Mouse (Mus musculus): ENCODE measurements around the gene Usp40. TPM values are rescaled to one million over a fixed set of nuclear protein-coding genes. Genes with fewer than 3 reads are reported as not detected.

The Usp40 gene
- polyA plus RNA-seq, 1 experiment from 2014 or later, result 36.8 TPM

DNA sequence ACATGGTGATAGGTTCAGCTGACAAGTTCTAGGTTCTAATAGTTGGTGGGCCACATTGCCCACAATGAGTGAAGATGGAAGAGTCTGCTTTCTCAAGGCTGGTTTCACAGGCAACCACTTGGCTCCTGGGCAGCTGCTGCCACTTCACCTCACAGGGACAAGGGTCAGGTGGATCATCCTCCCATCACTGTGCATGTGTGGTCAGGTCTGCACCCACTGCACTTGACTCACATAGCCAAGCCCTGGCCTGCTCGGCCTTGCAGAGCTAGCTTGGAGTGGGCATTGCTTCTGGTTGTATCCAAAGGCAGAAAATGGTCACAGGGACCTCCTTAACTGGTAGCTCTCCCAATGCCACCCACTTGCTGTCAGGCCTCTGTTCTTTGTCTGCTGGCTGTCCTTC lies 66.6 kb downstream of the Usp40 start:
- Histone ChIP-seq H3K4me1 (no peaks in the 10 kb centered on the region), H3K27ac (replicated peaks) (no peak overlapping the region), H3K9ac (replicated peaks) (no peak overlapping the region), H3K36me3 (peaks cover 100% of the 10 kb centered on the region), H3K4me2 (replicated peaks) (no peak overlapping the region), H3K9me3 (no peaks in the 10 kb centered on the region), H3K4me3 (no peak overlapping the region), H3K27me3 (no peaks in the 10 kb centered on the region)
- 81% methylated on average over 1 of the region's 1 CpGs for WGBS
- no peak for ATAC-seq (ENCODE audit: low FRiP score, low read depth)

DNA sequence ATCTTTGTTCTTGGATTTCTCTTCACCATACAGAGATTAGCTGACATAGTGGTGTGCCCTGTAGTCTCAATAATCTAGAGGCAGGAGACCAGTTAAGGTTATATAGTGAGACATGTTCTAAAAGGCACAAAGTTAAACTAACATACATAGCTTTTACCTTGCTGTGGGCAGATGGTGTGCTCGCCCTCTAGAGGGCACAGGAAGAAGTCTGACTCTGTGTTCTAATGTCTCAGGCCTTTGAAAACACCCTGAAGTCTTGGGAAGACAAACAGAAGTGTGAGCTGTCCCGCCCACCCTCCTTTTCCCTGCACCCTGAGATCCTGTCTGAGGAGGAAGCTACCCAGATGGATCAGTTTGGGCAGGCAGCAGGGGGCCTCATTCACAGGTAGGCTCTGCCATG lies 71.8 kb downstream of the Usp40 start:
- H3K36me3 ChIP-seq, result peaks cover 72% of the 10 kb centered on the region

DNA sequence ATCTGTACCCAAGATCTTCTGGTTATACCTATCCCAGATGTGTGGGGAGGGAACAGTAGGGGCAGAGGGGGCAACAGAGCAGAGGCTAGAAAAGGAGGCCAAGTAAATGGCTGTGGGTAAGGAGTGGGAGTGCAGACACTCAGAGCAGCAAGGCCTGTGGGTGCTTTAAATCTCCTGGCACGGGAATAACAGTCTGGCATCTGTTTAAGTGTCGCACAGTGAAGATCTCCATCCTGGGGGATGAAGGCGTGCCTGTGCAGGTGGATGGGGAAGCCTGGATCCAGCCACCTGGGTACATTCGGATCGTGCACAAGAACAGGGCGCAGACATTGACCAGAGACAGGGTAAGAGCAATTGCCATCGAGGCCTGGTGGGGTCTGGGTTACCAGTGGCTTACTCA lies 72.3 kb downstream of the Usp40 start:
- H3K4me3 ChIP-seq, result no peak overlapping the region
- H3K4me1 ChIP-seq, result no peaks in the 10 kb centered on the region
- no peak overlapping the region for H3K27ac ChIP-seq (replicated peaks)
- H3K9ac ChIP-seq (replicated peaks), result no peak overlapping the region
- H3K4me2 ChIP-seq (replicated peaks), result no peak overlapping the region
- H3K36me3 ChIP-seq, result peaks cover 68% of the 10 kb centered on the region
- ATAC-seq (ENCODE audit: low FRiP score, low read depth), result no peak
- WGBS, result 94% methylated on average over 7 of the region's 7 CpGs
- H3K27me3 ChIP-seq, result no peaks in the 10 kb centered on the region
- H3K9me3 ChIP-seq, result no peaks in the 10 kb centered on the region

More for the DNA sequence above, 71.8 kb downstream of the Usp40 start:
- WGBS, result 34% methylated on average over 2 of the region's 2 CpGs
- Histone ChIP-seq H3K4me1 (no peaks in the 10 kb centered on the region), H3K27me3 (no peaks in the 10 kb centered on the region), H3K4me2 (replicated peaks) (no peak overlapping the region), H3K27ac (replicated peaks) (no peak overlapping the region), H3K9me3 (no peaks in the 10 kb centered on the region), H3K4me3 (no peak overlapping the region), H3K9ac (replicated peaks) (no peak overlapping the region)
- no peak for ATAC-seq (ENCODE audit: low FRiP score, low read depth)

DNA sequence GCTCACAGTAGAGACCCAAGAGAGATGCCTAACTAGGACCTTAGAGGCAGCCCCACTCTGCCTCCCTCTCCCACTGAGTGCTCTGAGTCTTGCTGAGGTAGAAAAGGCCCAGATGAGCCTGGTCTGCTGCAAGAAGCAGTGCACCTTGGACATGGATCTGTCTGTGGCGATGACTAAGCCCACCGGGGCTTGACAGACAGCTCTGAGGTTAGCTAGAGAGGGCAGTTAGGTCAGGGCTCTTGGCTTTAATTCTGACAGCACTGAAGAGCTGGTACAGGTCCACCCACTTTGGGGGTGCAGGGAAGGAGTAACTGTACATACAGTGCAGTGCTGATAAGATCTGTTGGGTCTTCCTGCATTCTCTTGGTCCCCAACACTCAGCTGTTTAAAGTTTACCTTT lies 72.8 kb downstream of the Usp40 start:
- Histone ChIP-seq H3K4me1 (no peaks in the 10 kb centered on the region), H3K4me2 (replicated peaks) (no peak overlapping the region), H3K4me3 (no peak overlapping the region), H3K27ac (replicated peaks) (no peak overlapping the region), H3K36me3 (peaks cover 64% of the 10 kb centered on the region), H3K27me3 (no peaks in the 10 kb centered on the region), H3K9ac (replicated peaks) (no peak overlapping the region), H3K9me3 (no peaks in the 10 kb centered on the region)
- ATAC-seq (ENCODE audit: low FRiP score, low read depth), result no peak
- 94% methylated on average over 2 of the region's 2 CpGs for WGBS

DNA sequence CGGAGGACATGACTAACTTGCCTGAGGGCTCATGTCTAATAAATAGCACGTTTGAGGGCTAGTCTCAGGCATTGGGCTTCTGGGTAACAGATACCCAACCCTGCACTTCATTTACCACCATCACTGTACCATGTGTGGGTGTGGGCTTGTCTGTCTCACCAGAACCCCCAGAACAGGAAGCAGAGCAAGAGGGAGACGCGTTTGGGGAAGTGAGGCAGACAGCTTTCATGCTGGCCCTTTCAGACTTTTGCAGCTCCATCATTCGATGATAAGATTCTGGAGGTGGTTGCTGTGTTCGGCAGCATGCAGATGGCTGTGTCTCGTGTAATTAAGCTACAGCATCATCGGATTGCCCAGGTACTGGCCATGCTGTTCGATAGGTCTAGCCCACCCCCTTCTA lies 73.3 kb downstream of the Usp40 start:
- H3K36me3 ChIP-seq, result peaks cover 64% of the 10 kb centered on the region
- no peak overlapping the region for H3K27ac ChIP-seq (replicated peaks)
- no peak overlapping the region for H3K9ac ChIP-seq (replicated peaks)
- H3K9me3 ChIP-seq, result no peaks in the 10 kb centered on the region
- H3K4me3 ChIP-seq, result no peak overlapping the region
- no peaks in the 10 kb centered on the region for H3K27me3 ChIP-seq
- 93% methylated on average over 9 of the region's 9 CpGs for WGBS
- no peak overlapping the region for H3K4me2 ChIP-seq (replicated peaks)
- no peaks in the 10 kb centered on the region for H3K4me1 ChIP-seq
- ATAC-seq (ENCODE audit: low FRiP score, low read depth), result no peak

DNA sequence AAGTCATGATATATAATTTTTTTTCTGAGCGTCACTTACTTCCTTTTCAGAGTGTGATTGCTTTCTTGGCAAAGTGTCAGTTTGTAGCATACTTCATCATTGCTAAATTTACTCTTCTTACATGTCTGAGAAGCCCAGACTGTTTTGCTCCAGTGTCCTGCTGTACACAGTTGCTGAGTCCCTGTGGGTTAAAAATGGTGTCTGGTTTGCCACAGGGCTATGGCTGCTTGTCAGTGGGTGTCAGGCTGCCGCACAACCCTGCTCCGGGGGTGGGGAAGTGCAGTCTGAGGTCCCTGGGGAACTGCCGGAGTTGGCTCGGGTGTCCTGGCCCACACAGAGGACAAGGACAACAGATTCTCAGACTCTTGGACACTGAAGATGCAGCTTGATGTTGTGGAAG lies 75.3 kb downstream of the Usp40 start:
- Histone ChIP-seq H3K9ac (replicated peaks) (no peak overlapping the region), H3K4me1 (0 out of 2 replicates have a peak, but pooled peaks cover 2% of the 10 kb centered on the region), H3K9me3 (no peaks in the 10 kb centered on the region), H3K36me3 (peaks cover 55% of the 10 kb centered on the region), H3K4me2 (replicated peaks) (no peak overlapping the region), H3K27me3 (no peaks in the 10 kb centered on the region), H3K27ac (replicated peaks) (no peak overlapping the region), H3K4me3 (no peak overlapping the region)
- WGBS, result 85% methylated on average over 5 of the region's 5 CpGs
- ATAC-seq (ENCODE audit: low FRiP score, low read depth), result no peak

DNA sequence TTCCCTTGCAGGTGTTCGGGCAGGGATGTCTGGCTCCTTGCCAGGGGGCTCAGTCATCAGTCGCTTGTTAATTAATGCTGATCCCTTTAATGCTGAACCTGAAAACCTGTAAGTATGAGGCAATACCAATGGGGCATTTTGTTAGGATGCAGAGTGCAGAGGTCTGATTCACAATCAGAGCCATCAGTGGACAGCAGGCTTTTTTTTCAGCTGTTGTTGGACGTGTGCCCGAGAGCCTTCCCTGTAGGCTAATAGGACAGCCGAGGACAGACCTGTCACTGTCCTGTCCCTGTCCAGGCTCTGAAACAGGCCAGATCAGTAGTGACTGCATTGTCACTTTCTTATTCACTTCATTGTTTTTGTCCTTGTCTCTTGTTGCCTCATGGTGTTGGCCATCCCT lies 78.6 kb downstream of the Usp40 start:
- WGBS, result 80% methylated on average over 5 of the region's 5 CpGs
- ATAC-seq (ENCODE audit: low FRiP score, low read depth), result no peak
- Histone ChIP-seq H3K36me3 (peaks cover 64% of the 10 kb centered on the region), H3K4me1 (0 out of 2 replicates have a peak, but pooled peaks cover 2% of the 10 kb centered on the region), H3K27me3 (no peaks in the 10 kb centered on the region), H3K4me3 (no peak overlapping the region), H3K9ac (replicated peaks) (no peak overlapping the region), H3K27ac (replicated peaks) (no peak overlapping the region; the same call in 1 of the 2 replicates), H3K9me3 (no peaks in the 10 kb centered on the region), H3K4me2 (replicated peaks) (no peak overlapping the region)

DNA sequence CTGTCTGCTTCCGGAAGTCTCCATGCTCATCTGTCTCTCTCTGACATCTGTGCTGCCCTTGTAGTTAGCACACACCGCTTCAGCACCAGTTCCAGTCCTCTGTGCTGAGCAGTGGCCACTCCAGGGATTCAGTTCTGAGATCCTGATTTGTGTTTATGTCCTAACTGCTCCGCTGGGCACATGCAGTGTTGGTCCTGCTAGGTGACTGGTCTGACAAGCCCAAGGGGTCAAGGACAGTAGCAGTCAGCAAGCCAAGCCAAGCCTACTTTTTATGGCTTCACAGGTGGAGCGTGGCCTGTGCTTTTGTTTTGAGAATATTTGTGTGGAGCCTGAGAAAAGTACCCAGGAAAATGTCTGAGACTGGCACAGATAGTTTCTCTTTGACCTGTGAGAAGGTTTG lies 83.5 kb downstream of the Usp40 start:
- WGBS, result 97% methylated on average over 4 of the region's 4 CpGs
- Histone ChIP-seq H3K9ac (replicated peaks) (no peak overlapping the region), H3K9me3 (no peaks in the 10 kb centered on the region), H3K4me1 (0 out of 2 replicates have a peak, but pooled peaks cover 2% of the 10 kb centered on the region), H3K27ac (replicated peaks) (no peak overlapping the region), H3K27me3 (no peaks in the 10 kb centered on the region), H3K4me3 (no peak overlapping the region), H3K4me2 (replicated peaks) (no peak overlapping the region), H3K36me3 (peaks cover 61% of the 10 kb centered on the region)
- no peak for ATAC-seq (ENCODE audit: low FRiP score, low read depth)

DNA sequence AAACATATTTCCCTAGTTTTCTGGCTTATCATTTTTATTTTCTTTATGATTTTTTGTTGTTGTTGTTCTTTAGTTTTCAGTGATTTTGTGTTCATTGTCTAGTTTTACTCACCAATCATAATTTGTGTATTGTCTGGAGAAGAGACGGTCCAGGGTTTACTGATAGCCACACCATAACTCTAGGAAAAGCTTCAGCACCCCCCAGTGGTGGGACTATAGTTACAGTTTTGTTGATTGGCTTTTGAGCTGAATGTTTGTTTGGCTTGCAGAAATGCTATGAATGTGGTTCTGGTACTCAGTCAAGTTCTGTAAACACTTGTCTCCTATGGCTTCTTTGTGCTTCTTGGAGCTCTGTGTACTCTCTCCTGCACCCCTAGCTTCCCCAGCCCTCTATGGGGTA lies 85.7 kb downstream of the Usp40 start:
- Histone ChIP-seq H3K9me3 (no peaks in the 10 kb centered on the region), H3K4me3 (no peak overlapping the region), H3K4me2 (replicated peaks) (no peak overlapping the region), H3K36me3 (peaks cover 69% of the 10 kb centered on the region), H3K4me1 (no peaks in the 10 kb centered on the region), H3K9ac (replicated peaks) (no peak overlapping the region), H3K27ac (replicated peaks) (no peak overlapping the region), H3K27me3 (no peaks in the 10 kb centered on the region)
- 72% methylated on average over 1 of the region's 1 CpGs for WGBS
- ATAC-seq (ENCODE audit: low FRiP score, low read depth), result no peak

DNA sequence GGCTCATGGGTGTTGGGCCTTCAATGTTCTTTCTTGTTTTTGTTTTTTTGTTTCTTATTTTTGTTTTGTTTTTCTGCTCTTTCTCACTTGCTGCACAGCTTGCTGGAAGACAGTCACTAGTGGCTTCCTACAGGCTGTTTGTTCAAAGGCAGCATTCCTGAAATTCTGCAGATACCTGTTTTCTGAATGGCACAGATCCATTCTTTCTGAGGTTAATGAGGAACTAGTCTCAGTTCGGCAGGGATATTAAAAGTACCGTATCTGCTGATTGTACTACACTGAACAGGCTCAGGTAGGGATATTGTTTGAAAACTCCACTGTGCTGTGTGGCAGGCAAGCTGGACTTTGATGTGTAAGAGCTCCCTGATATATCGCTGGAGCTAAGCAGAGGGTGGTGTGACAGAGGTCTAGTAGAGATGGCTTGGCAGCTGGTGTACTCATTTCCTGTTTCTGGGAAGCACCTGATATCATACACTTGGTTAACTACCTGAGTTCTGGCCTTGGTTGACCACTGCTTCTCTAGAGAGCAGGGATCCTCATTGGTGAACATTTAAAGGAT lies 88.2 kb downstream of the Usp40 start:
- peaks cover 49% of the 10 kb centered on the region for H3K36me3 ChIP-seq
- H3K27me3 ChIP-seq, result no peaks in the 10 kb centered on the region
- no peaks in the 10 kb centered on the region for H3K4me1 ChIP-seq
- H3K9me3 ChIP-seq, result no peaks in the 10 kb centered on the region
- no peak overlapping the region for H3K4me2 ChIP-seq (replicated peaks)
- H3K27ac ChIP-seq (replicated peaks), result no peak overlapping the region
- no peak overlapping the region for H3K9ac ChIP-seq (replicated peaks)
- H3K4me3 ChIP-seq, result no peak overlapping the region
- no peak for ATAC-seq (ENCODE audit: low FRiP score, low read depth)
- 89% methylated on average over 3 of the region's 3 CpGs for WGBS

DNA sequence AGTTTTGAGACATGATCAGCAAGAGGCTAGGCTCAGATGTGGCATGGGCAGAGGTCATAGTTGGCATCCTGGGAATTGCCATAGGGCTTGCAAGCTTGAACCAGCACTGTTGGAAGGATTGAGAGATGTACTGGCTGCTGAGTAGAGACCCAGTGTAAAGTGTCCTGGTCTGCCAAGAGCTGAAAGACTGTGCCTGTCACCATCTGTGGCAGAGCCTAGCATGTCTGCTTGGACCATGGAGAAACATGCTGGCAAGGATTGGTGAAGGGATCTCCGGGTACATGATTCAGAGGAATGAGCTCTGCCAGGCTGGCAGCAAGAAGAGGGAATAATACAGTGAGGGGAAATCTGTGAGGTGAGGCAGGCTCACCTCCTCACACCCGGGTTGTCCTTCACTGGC lies 90.3 kb downstream of the Usp40 start:
- Histone ChIP-seq H3K4me1 (no peaks in the 10 kb centered on the region), H3K27me3 (no peaks in the 10 kb centered on the region), H3K27ac (replicated peaks) (no peak overlapping the region), H3K9ac (replicated peaks) (no peak overlapping the region), H3K4me3 (no peak overlapping the region), H3K4me2 (replicated peaks) (no peak overlapping the region), H3K9me3 (no peaks in the 10 kb centered on the region), H3K36me3 (peaks cover 36% of the 10 kb centered on the region)
- 92% methylated on average over 2 of the region's 2 CpGs for WGBS
- ATAC-seq (ENCODE audit: low FRiP score, low read depth), result no peak

DNA sequence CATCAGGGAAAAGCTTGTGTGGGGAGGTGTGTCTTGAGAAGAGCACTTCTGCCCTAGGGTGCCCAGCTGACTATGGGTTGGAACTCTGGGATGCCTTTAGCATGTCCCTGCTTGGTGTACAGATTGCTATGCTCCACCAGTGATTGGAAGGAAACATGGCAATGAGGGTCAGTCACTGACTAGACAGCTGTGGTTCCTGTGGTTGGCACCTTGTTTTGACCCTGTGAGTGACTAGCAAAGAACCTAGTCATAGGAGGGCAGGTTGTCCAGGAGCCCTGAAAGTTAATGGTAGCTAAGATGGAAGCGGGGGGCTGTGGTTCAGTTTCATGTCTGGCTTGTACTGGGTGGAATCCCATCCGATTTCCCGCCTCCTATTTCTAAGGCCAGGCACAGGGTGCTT lies 91.0 kb downstream of the Usp40 start:
- no peak for ATAC-seq (ENCODE audit: low FRiP score, low read depth)
- Histone ChIP-seq H3K4me3 (no peak overlapping the region), H3K36me3 (peaks cover 36% of the 10 kb centered on the region), H3K27me3 (no peaks in the 10 kb centered on the region), H3K4me2 (replicated peaks) (no peak overlapping the region), H3K27ac (replicated peaks) (no peak overlapping the region), H3K4me1 (no peaks in the 10 kb centered on the region), H3K9ac (replicated peaks) (no peak overlapping the region), H3K9me3 (no peaks in the 10 kb centered on the region)
- WGBS, result 98% methylated on average over 3 of the region's 3 CpGs

DNA sequence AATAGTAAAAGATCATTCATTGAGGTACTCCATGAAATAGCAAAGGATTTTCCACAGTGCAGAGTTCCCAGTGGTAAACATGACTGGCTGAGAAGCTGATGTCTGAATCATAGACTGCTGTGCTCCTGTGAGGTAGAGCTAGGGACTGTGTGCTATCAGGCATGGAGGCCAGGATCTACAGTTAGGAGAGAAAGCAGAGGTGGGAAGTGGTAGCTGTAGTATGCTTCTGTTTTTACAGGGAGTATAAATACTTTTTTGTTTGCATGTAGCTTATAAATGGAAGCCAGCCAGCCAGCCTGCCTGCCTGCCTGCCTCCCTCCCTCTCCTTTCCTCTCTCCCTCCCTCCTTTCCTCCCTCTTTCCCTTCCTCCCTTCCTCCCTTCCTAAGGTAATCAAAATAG lies 95.0 kb downstream of the Usp40 start:
- Histone ChIP-seq H3K4me3 (no peak overlapping the region), H3K4me1 (no peaks in the 10 kb centered on the region), H3K4me2 (replicated peaks) (no peak overlapping the region), H3K27me3 (no peaks in the 10 kb centered on the region), H3K27ac (replicated peaks) (no peak overlapping the region), H3K36me3 (peaks cover 16% of the 10 kb centered on the region), H3K9me3 (no peaks in the 10 kb centered on the region), H3K9ac (replicated peaks) (no peak overlapping the region)
- ATAC-seq (ENCODE audit: low FRiP score, low read depth), result no peak

All from midbrain, embryonic 12.5 days (tissue).